Mouse (Mus musculus): ENCODE measurements at regions not wholly inside any gene's neighbourhood (a gene's known extent, or its start where the extent isn't known, plus 50 kb on each side); places are given as distances from the start of the nearest gene placed in this dataset.
A peak's percentile ranks its signal among the peaks of the same experiment; 100 is the strongest.
"Not testable (repeated sequence)": the region's sequence is repeated elsewhere in the genome, so short reads cannot be mapped to it uniquely, and the experiment has no call there.

DNA sequence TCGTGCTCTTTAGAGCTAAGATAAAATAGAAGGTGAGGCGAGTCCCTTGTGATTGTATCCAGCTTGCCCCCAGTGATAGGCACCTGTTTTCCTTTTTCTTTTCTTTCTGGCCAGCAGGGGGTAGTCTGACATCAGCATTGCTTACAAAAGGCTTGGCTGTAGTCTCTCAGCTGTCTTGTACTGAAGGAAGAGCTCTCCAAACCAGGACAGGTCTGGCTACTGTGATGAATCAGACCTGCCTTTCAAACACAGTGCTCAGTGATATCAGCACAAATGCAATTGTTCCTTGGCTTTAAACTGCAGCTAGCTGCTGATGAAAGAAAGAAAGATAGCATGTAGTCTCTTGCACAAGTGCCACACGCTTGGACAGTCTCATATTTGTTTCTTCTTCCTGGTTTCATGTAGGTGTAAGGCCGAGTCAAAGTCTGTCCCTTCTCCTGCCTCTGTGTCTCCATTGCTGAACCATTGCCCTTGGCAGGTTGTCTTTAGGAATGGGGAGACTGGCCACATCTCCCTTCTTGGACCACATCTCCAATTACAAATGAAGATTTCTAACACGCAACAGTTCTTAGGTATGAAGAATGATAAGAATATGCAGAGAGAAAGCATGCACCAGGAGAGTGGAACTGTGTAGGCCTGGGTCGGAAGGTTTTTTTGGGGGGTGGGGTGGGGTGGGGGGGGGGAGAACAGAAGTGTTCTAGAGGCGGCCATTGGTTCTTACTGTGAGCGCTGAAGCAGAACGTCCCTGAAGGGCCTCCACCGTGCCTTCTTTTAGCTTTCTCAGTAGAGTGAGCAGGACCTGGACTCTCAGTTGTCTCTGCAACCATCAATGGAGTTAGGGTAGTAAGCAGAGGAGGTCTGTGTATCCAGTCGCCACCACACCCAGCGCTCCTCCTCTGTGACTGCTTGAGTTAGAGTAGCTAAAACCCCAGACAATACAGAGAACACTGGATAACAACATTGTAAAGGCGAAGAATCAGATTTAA is 200.9 kb downstream of the Faxc start:
- DNase-seq (ENCODE audit: low spot score in 2 of 2) = peak; percentile 13 to 40

DNA sequence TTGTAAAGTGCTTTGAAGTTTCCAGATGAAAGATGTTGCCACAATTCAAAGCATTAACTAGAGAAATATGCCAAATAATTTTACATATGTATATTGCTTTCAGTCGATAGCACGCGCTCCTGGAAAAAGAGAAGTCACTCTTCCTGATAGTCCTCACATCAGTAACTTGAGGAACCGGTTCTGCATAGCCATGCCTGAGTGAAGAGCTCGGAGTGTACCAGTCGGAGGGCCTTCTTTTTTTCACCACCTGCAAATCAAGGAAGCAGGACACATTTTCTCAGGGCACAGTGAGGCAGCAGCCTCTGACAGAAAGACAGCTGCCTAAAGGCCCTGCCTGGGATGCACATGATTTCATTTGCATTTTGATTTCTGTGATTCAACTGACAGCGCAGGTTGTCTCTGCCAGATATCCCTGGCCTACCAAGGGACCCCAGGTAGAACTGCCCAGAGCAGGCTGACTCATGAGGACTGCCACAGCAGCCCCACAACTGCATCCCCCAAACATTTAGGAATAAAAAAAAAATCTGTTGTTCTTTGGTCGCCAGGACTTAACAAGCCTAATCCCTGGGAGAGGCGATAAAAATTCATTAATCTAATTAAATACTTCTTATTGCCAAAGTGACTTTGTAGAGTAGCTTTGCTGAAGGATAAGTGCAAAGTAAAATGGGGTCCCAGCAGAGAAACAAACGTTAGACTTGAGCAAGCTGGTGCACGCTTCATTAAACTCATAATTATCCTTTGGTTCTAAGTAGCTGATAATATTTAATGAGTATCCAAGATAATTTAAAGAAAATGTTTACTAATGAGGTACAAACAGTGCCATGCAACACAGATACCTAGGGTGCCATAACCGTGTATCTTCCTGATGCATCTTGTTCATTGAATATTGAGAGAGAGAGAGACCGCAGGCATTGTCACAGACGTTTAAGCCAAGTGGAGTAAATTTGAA is 202.7 kb downstream of the Faxc start:
- no peak for DNase-seq (ENCODE audit: low spot score in 2 of 2)

DNA sequence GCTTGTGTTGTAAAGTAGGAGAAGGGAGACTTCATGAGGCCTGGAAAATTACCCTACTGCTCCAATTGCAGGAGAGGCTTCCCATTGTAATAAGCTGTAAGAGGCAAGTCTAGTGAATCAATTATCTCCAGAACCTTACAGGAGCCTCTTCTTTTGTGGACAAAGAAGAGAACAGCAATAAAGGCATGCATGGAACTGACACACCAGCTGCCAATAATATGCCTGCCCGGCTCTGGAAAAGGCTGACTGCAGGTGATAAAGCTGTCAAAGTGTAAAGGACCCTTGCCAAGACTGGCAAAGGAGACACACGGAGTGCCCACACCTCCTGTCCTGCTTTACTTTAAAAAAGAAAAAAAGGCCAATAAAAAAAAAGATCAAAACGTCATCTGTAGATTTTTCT is 209.0 kb downstream of the Faxc start:
- DNase-seq (ENCODE audit: low spot score in 2 of 2) = no peak

DNA sequence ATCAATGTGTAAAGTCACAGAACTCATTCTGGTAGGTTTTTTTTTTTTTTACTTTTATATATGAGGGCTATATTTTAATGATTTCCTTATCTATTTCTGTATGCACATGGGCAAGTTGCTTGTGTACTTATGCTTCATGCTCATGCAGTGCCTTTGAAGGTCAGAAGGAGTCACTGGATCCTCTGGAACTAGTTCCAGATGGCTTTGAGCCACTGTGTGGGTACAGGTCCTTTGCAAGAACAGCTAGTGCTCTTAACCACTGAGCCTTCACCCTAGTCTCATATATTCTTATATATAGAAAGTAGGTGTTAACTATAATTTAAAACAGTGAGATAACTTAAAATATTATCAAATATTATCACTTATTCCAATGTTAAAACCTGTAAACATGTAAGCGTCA is 212.4 kb downstream of the Faxc start:
- no peak for DNase-seq (ENCODE audit: low spot score in 2 of 2)

DNA sequence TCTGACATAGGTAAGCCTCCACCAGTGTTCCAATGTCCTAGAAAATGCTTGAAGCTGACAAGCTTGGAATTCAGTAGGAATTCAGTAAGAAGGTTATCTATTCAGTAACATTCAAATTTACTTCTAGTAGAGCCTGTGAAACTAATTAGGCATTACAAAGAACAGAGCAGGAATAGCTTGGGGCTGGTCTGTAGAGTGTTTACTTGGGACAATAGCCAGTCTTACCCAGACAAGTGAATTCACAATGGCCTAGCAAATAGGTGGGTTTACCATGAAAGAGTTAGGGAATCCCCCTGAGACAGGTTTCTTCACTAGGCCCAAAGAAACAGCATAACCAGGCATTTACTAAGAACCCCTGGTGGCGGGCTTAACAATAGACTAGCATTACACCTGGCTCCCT is 212.5 kb upstream of the Fbxl4 start:
- not testable (repeated sequence) for DNase-seq (ENCODE audit: low spot score in 2 of 2)

DNA sequence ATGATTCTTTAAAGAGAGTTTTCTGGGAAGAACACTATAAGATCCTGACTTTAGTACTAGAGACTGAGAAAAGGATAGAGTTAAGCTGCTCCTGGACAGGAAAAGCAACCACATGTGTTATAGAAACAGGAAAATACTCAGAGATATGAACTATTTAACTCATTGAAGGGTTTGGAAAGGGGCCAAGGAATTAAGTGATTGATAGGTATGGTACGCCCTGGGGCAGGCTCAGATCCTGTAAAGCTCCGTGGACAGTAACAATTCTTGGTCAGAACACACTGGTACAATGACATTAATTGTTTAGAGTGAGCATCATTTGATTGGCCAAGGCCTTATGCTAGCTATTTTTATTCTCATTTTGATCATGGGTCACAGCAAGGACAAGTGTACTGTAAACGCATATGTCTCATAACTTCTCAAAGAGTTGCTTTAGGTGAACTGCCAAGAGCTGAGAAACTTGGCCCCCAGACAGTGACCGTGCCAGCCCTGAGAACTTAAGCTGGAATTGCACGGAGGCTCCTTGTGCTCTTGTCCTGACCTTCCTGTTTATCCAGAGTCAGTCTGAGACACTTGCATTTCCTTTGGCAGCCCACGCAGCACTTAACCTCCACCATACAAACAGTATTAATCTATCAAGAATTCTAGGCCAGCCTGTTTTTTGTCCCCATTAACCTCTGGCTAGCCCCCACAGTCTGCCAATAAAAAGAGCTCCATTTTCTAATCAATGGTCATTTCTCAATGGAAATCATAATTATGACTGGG is 210.5 kb upstream of the Fbxl4 start:
- DNase-seq (ENCODE audit: low spot score in 2 of 2) = no peak

DNA sequence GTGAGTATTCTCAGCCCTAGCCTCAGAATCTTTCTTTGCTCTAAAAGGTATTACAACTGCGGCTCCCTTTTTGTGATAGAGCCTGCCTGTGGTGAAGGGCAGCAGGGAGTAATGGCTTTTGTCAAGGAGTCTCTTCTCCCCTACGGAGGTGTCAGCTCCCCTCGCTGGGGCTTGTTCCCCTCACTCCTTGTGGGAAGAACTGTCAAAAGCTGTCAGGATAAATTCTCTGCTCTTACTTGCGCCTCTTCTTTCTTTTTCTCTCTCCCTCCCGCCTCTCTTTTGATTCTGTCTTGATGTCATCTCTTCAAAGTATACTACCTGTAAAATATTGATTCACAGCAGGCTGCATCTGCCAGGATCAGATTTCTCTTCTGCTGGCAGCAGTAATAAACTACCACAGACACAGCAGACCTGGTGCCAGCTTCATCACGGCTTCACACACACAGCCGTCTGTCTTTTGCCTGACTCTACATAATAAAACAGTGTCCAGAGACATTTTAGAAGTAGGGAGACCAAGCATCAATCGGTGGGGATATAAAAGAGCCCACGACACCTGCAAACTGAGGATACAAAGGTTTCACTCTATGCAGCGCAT is 205.3 kb upstream of the Fbxl4 start:
- no peak for DNase-seq (ENCODE audit: low spot score in 2 of 2)

DNA sequence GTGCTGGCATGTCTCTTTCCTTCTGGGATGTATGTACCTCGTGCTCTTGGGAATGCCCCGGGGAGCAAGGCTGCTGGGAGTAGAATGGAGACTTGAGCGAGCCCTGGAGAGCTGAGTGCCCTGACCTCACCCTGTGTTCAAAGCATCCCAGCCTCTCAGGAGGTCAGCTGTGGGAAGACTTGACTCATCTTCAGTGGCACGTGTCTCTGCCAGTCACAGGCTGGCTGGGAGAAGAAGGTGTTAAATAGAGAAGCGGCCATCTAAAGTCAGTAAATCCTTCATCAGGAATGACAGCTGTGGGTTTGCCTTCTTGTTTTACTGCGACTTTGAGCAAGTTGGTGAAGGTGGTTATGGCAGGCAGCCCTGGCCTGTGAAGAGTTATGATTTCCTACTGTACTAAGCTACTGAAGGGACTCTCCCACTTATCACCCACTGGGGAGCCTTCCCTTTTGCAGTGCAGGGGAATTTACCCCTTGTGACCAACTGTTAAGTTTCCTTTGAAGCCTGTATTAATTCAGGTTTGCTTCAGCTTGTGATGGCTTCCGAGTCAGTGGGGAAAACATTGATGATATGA is 204.3 kb upstream of the Fbxl4 start:
- no peak for DNase-seq (ENCODE audit: low spot score in 2 of 2)

DNA sequence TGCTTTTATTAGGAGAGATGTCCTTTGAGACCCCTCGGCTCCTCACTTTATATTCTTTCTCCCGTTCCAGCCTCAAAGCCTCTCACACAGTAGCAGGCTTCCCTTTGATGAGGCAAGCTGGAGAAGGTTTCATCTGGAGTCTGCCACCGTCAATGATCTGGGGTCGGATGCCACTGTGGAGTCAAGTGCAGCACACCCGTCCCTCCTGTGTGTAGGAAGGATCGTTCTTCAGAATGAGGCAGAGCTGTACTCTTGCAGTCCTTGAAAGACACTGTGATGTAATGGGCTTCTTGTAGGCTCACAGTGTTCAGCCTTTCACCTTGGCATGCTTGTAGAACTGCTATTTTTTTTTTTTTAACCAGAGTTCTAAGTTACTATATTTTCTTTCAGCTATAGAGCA is 203.7 kb upstream of the Fbxl4 start:
- DNase-seq (ENCODE audit: low spot score in 2 of 2) = no peak

DNA sequence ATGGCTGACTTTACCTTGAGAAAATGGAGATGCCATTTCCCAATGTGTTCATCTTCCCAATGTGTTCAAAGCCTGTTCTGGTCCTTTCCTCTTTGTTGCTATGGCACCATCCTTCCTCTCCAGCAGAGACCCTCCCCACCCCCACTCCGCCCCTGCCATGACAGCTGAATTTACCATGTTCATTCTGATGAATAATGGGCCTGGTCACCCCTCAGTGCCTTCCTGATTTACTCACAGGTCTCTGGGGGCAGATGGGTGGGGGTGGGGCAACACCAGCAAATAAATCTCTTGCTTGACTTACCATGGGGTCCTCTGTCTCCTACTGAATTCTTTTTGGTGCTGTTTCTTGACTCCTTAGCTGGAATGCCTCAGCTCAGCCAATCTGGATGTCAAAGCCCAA is 170.9 kb upstream of the Fbxl4 start:
- DNase-seq (ENCODE audit: low spot score in 2 of 2) = no peak

DNA sequence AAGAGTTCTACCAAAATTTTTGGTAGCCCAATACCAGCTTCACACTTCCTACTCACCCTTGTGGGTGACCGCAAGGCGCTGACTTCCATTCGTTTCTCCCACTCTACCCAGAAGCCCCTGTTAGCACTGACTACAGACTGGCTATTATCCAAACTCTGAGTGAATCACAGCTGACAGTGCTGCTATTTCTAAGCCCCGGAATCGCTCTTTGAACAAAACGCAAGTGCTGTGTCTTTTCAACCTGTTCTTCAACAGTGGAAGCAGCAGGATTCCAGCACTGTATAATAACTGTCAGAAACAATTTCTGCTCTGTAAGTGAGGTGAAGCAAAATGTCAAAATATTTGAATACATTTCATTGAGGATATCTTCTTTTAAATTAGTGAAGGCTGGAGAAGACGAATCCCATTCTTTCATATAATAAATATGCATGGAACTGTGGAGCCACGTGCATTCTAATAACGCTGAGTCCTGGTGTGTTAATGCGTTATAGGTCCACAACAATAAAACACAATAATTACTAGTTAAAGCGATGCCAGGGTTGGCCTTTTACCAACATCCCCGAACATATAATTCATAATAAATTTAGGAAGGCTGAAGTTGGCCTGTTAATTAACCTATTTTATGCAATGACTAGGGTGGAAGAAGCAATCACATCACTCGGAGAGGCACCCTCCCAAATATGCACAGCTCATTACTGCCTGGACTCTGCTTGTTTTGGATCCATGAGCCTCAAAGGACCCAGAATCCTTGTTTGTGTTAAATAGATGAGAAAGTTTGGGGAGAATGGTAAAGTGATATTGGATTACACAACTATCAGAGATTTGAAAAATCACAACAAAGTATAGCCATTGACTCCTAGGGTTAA is 169.0 kb upstream of the Fbxl4 start:
- DNase-seq (ENCODE audit: low spot score in 2 of 2) = peak in 1 of 2 experiments; percentile 10

DNA sequence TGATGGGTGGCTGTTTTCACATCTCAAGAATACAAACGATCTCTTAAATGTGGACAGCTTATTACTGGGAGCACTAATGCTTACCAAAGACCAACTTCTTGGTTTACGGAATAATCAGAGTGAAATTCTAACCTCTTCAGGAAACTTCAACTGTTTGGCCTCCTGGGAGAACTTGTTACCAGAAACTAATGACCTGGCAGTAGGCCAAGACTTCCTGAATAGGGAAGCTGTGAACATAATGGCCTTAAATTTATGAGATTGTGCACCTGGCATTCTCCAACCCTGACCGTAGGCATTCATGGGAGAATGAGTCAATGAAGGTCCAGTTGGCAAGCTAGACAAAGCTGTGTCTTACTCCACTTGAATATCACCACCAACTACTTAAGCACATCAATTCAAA is 160.8 kb upstream of the Fbxl4 start:
- no peak for DNase-seq (ENCODE audit: low spot score in 2 of 2)

DNA sequence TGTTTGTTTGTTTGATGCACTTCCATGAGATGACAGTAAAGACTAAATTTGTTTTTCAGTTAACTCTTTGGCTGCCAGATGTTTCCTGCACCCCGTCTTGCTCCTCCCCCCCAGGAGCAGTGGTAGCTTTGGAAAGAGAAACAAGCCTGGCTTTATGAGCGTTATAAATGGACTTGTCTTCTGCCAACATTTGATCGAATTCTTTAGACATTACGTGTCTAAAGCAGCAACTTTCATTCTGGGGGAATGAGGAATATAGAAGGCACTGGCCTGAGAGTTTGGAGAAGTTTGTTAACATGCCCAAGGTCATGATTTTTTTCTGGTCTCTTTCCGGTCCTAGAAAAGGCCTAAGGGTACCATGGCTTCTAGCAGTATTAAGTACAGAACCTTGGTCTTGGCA is 148.8 kb upstream of the Fbxl4 start:
- DNase-seq (ENCODE audit: low spot score in 2 of 2) = no peak

DNA sequence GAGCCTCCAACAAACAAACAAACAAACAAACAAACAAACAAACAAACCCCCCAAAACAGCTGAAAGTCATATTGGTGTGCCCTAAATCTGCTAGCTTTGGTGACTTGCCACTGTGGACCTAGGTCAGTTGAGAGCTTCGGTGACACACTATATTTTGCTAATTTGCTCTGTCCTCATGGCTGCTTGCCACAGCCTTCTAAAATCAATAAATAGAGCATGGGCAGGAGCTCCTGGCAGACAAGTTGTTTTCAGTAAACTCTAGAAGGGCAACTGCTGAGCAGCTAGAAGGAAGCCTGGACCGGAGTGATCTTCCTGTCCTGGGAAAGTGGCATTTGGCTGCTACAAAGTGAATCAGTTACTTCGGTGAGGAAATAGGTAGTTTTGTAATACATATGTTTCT is 119.7 kb upstream of the Fbxl4 start:
- no peak for DNase-seq (ENCODE audit: low spot score in 2 of 2)

DNA sequence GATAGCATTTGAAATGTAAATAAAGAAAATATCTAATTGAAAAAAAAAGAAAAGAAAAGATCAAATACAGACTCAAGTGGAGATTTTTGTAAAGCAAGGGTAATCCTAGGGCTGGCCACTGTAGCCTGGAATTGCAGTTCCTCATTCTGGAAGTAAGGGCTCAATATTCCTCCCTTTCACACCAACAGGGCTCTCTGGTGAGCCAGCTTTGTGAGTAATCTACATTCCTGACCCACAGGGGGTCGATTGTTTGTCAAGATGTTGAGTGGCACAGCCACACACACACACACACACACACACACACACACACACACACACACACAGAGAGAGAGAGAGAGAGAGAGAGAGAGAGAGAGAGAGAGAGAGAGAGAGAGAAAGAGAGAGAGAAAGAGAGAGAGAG is 107.1 kb upstream of the Fbxl4 start:
- DNase-seq (ENCODE audit: low spot score in 2 of 2) = not testable (repeated sequence)

DNA sequence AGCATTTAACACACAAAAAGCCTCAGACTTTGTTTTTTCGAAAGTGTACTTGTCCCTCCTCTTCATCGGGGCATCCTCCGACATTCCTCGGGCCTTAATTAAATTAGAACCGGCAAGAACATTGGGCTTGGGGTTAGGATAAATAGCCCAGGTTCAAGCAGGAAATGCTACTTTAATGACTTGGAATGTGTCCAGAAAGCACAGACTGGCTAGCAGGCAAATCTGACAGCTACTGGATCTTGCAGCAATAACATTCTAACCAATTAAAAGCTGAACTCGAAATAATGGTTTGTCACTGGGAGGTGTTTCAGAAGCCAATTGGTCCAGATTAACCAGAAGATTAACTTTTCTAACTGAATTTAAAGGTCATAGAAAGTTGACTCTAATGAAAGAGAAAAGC is 93.4 kb upstream of the Fbxl4 start:
- no peak for DNase-seq (ENCODE audit: low spot score in 2 of 2)

DNA sequence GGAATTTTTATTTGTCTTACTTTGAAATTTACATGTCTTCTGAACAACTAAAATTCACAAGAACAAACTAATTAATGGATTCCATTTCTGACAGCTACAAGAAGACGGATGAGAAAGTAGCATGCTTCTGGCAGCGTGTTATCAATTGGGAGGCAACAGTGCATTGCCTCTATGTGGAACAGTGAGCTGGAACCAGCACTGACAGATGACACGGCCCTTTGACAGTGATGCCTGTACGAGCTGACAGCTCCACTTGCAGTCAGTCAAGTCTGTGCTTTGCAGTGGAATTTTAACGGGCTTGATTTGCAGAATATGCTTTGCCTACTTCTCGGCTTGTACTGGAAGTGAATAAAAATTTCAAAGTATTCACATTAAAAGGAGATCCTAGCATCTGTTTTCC is 88.3 kb upstream of the Fbxl4 start:
- DNase-seq (ENCODE audit: low spot score in 2 of 2) = no peak

DNA sequence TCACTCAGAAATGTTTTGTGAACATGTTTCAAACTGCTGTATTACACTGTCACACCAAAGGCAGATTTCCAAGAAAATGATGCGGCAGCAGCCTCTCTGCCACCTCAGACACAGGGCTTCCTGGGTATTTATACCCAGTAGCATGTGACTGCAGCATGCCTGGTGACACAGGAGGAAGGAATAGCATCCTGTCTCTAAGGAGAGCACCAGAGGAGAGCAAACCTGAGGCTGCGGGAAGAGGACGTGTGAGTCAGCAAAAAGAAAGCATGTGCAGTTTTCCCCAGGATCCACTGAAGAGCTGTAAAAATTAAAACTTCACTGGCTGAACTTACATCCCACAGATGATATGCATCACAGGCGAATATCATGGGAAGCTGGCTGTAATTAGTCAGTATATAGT is 83.2 kb upstream of the Fbxl4 start:
- DNase-seq (ENCODE audit: low spot score in 2 of 2) = peak; percentile 3 to 8

DNA sequence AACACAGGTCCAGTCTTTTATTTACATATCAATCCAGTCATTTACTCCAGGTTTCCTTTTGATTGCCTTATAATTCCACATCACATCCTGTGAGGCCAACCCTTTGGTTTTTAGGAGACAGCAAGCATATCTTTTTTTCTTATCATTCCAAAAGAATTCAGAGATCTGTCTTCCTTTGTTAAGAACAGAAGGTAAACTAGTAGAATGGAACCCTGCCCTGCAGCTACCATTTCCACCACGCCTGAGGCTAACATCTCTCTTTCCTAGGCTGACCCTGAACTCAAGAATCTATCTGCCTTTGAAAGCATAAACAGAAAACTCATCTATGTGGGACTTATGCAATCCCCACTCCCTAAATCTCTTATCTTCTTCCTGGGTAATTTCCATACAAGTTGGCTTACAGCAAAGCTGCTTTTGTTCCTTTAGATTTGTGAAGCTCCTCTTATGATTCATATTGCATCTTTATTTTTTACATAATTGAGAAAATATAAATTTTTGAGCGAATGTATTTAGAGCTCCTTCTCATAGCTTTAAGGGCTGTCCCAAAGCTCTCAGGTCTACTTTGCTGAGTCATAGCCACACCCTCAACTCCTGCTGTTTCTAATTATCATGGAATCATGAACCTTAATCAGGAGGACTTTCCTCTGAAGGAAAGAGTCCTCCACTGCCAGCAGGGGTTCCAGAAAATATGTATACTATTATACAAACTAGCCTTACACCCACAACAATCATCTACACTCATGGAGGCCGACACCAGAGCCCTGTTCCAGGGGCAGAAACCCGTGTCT is 74.6 kb upstream of the Fbxl4 start:
- no peak for DNase-seq (ENCODE audit: low spot score in 2 of 2)

Data from frontal cortex, postnatal 25 days (tissue).